In genomic region chr7:112716701-112717100, GRCm38 (mm10) we compare ENCODE assay signal across 26 mouse cellular contexts. TPM values are rescaled to one million over a fixed set of nuclear protein-coding genes. Genes with fewer than 3 reads are reported as not detected.
DNase-seq lines count a peak whose midpoint lies in the region; ATAC-seq and TF ChIP-seq lines count a peak whose summit lies in the region.
"Had no signal": no experiment of that assay in that cellular context is flagged by ENCODE, and none has a peak within 500 bp of the region (broad histone marks: within the 10 kb centered on the region; RNA-seq: fewer than 3 reads in every experiment).

No protein-coding gene starts in this region.

- no peak overlapping the region for H3K4me3 ChIP-seq in heart, embryonic 10.5 days
- H3K4me3 ChIP-seq in kidney, embryonic 15.5 days (replicated peaks), result no peak overlapping the region
- H3K4me3 ChIP-seq in stomach, embryonic 14.5 days (ENCODE audit: low read depth, low read length), result no peak overlapping the region
- no peak overlapping the region for H3K4me3 ChIP-seq in stomach, postnatal 0 days (ENCODE audit: low read depth, low read length)
- H3K4me3 ChIP-seq: embryonic facial prominence, embryonic 12.5 days; heart, adult 2 months; hindbrain, embryonic 15.5 days; limb, embryonic 13.5 days; liver, embryonic 15.5 days; midbrain, embryonic 12.5 days had no signal

- H3K27me3 ChIP-seq in heart, embryonic 10.5 days (ENCODE audit: insufficient read depth, poor library complexity, severe bottlenecking), result no peaks in the 10 kb centered on the region
- no peaks in the 10 kb centered on the region for H3K27me3 ChIP-seq in kidney, embryonic 15.5 days
- no peaks in the 10 kb centered on the region for H3K27me3 ChIP-seq in stomach, embryonic 14.5 days (ENCODE audit: control insufficient read depth, insufficient read depth, low read length)
- H3K27me3 ChIP-seq in stomach, postnatal 0 days (ENCODE audit: control insufficient read depth, insufficient read depth, low read length), result no peaks in the 10 kb centered on the region
- H3K27me3 ChIP-seq: CH12.LX; embryonic facial prominence, embryonic 12.5 days; hindbrain, embryonic 15.5 days; limb, embryonic 13.5 days; midbrain, embryonic 12.5 days; Patski had no signal

- no peak for TF ChIP-seq EP300 in stomach, postnatal 0 days (optimal IDR thresholded peaks at IDR 0.05)

- no peaks in the 10 kb centered on the region for H3K36me3 ChIP-seq in heart, embryonic 10.5 days
- H3K36me3 ChIP-seq in kidney, embryonic 15.5 days, result no peaks in the 10 kb centered on the region
- no peaks in the 10 kb centered on the region for H3K36me3 ChIP-seq in stomach, embryonic 14.5 days (ENCODE audit: control insufficient read depth, insufficient read depth, low read length)
- H3K36me3 ChIP-seq in stomach, postnatal 0 days (ENCODE audit: control insufficient read depth, insufficient read depth, low read length), result no peaks in the 10 kb centered on the region
- H3K36me3 ChIP-seq: embryonic facial prominence, embryonic 12.5 days; G1E; hindbrain, embryonic 15.5 days; limb, embryonic 13.5 days; liver, embryonic 15.5 days; midbrain, embryonic 12.5 days had no signal

- intact Hi-C loops in heart, postnatal 25 days (cut with DNase I), result no loop called here

- DNase-seq in heart, embryonic 10.5 days (ENCODE audit: low spot score), result no peak
- DNase-seq in heart, postnatal 25 days (ENCODE audit: low spot score), result no peak
- DNase-seq in kidney, adult 18-20 months, result no peak
- DNase-seq in stomach, postnatal 0 days (ENCODE audit: low spot score), result no peak
- no peak for DNase-seq in natural killer cell, adult 2 months (ENCODE audit: low spot score in 2 of 2)
- DNase-seq: adrenal gland, postnatal 36 days; B cell, adult 2 months; cerebellum, postnatal 10 days; gastrocnemius, postnatal 25 days; heart, adult 2 months; layer of hippocampus, adult 9-11 months; lung, postnatal 10 days; right cerebral cortex, postnatal 14 days; thymus, postnatal 14 days had no signal

- H3K4me2 ChIP-seq in kidney, embryonic 15.5 days, result no peak overlapping the region
- no peak overlapping the region for H3K4me2 ChIP-seq in stomach, embryonic 14.5 days (replicated peaks; ENCODE audit: low read depth, low read length)
- H3K4me2 ChIP-seq in stomach, postnatal 0 days (replicated peaks; ENCODE audit: low read depth), result no peak overlapping the region
- H3K4me2 ChIP-seq: embryonic facial prominence, embryonic 12.5 days; hindbrain, embryonic 15.5 days; limb, embryonic 13.5 days; liver, embryonic 15.5 days; midbrain, embryonic 12.5 days had no signal

- no peak overlapping the region for H3K9ac ChIP-seq in kidney, embryonic 15.5 days
- H3K9ac ChIP-seq in stomach, embryonic 14.5 days (replicated peaks; ENCODE audit: low read depth, low read length), result no peak overlapping the region
- H3K9ac ChIP-seq in stomach, postnatal 0 days (ENCODE audit: low read length), result no peak overlapping the region
- H3K9ac ChIP-seq: embryonic facial prominence, embryonic 12.5 days; hindbrain, embryonic 15.5 days; limb, embryonic 13.5 days; liver, embryonic 15.5 days; midbrain, embryonic 12.5 days had no signal

- no peak for TF ChIP-seq CTCF in stomach, postnatal 0 days (IDR thresholded peaks at IDR 0.05; ENCODE audit: low read depth)

- 72% methylated on average over 6 of the region's 6 CpGs for WGBS in heart, embryonic 10.5 days
- 73% methylated on average over 6 of the region's 6 CpGs for WGBS in kidney, embryonic 15.5 days
- WGBS in stomach, embryonic 14.5 days, result 69% methylated on average over 6 of the region's 6 CpGs
- 61% methylated on average over 6 of the region's 6 CpGs for WGBS in stomach, postnatal 0 days

- H3K4me1 ChIP-seq in heart, embryonic 10.5 days, result peaks cover 96% of the 10 kb centered on the region
- peaks cover 89% of the 10 kb centered on the region for H3K4me1 ChIP-seq in kidney, embryonic 15.5 days
- peaks cover 29% of the 10 kb centered on the region for H3K4me1 ChIP-seq in stomach, embryonic 14.5 days (ENCODE audit: control insufficient read depth, insufficient read depth, low read length)
- H3K4me1 ChIP-seq in stomach, postnatal 0 days (replicated peaks; ENCODE audit: control insufficient read depth, insufficient read depth), result peaks cover 10% of the 10 kb centered on the region

- H3K9me3 ChIP-seq in heart, embryonic 10.5 days, result no peaks in the 10 kb centered on the region
- no peaks in the 10 kb centered on the region for H3K9me3 ChIP-seq in kidney, embryonic 15.5 days (replicated peaks)
- no peaks in the 10 kb centered on the region for H3K9me3 ChIP-seq in stomach, embryonic 14.5 days (ENCODE audit: control insufficient read depth, low read depth, low read length)
- H3K9me3 ChIP-seq in stomach, postnatal 0 days (ENCODE audit: control insufficient read depth, low read length), result no peaks in the 10 kb centered on the region
- H3K9me3 ChIP-seq: embryonic facial prominence, embryonic 12.5 days; hindbrain, embryonic 15.5 days; limb, embryonic 13.5 days; liver, embryonic 15.5 days; midbrain, embryonic 12.5 days had no signal

- H3K27ac ChIP-seq in heart, embryonic 10.5 days, result peak overlapping the region; percentile 49; the same call in 1 of the 2 replicates
- H3K27ac ChIP-seq in kidney, embryonic 15.5 days, result peak overlapping the region; percentile 13; the same call in 1 of the 2 replicates
- 0 out of 2 replicates have a peak overlapping the region, but pooled peaks have one; percentile 15 for H3K27ac ChIP-seq in stomach, embryonic 14.5 days (ENCODE audit: low read length)
- H3K27ac ChIP-seq in stomach, postnatal 0 days (replicated peaks), result no peak overlapping the region; the same call in 1 of the 2 replicates
- H3K27ac ChIP-seq: embryonic facial prominence, embryonic 12.5 days; heart, adult 2 months; hindbrain, embryonic 15.5 days; limb, embryonic 13.5 days; liver, embryonic 15.5 days; midbrain, embryonic 12.5 days had no signal

- no peak for ATAC-seq in kidney, embryonic 15.5 days (replicated peaks; ENCODE audit: low FRiP score)
- ATAC-seq in stomach, embryonic 14.5 days (ENCODE audit: insufficient number of reproducible peaks, insufficient read depth, low FRiP score, low read depth), result no peak
- no peak for ATAC-seq in stomach, postnatal 0 days (ENCODE audit: low FRiP score, low TSS enrichment)
- ATAC-seq: intestine, embryonic 16.5 days; Patski had no signal

RNA-seq across cellular contexts. Expression of gene Tead1, which starts 37.6 kb away (rescaled TPM):
- polyA plus RNA-seq in heart, embryonic 10.5 days (2016; fragmentation: Nextera tagmentation; extraction: Ambion mirVana), result 19.7 and 27.2 TPM in 2 replicates
- total RNA-seq in heart, postnatal 25 days (2021), result 100 to 1,000 TPM; 181 to 186 TPM
- polyA plus RNA-seq in kidney, embryonic 15.5 days (2015; fragmentation: Nextera tagmentation; extraction: Ambion mirVana), result 27.6 and 30.4 TPM in 2 replicates
- 31.6 and 36.2 TPM in 2 replicates for polyA plus RNA-seq in stomach, embryonic 14.5 days (2014; fragmentation: Nextera tagmentation; extraction: Ambion mirVana)
- 13.5 and 13.9 TPM in 2 replicates for polyA plus RNA-seq in stomach, postnatal 0 days (2015; fragmentation: Nextera tagmentation; extraction: Ambion mirVana)
- total RNA-seq: CH12.LX; megakaryocyte, adult 5-6 weeks had no signal
- polyA plus RNA-seq: G1E had no signal
